Mouse (Mus musculus): ENCODE measurements around the gene Pgm1.
A peak's percentile ranks its signal among the peaks of the same experiment; 100 is the strongest.

The Pgm1 gene

GRCm38 (mm10) chr4:100012361-100013035 is 83.3 kb downstream of the Pgm1 start:
- no peak for DNase-seq

DNA sequence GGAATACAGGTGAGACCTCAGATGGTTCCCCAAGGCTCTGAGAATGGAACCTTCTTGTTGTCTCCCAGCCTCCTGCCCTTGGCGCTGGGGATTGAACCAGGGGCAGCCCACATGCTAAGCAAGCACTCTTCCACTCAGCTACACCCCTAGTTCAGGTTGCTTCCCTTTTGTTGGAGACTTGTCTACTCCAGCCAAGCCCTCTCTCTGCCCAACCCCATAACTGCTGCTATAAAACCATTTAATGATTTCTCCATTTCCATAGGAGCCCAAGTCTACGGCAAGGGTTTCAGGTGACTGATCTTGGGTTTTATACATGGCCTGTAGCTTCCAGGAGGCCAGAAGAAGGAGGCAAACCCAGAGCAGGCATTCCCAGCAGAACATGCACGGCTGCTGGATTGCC is 98.6 kb downstream of the Pgm1 start:
- no peak for DNase-seq

DNA sequence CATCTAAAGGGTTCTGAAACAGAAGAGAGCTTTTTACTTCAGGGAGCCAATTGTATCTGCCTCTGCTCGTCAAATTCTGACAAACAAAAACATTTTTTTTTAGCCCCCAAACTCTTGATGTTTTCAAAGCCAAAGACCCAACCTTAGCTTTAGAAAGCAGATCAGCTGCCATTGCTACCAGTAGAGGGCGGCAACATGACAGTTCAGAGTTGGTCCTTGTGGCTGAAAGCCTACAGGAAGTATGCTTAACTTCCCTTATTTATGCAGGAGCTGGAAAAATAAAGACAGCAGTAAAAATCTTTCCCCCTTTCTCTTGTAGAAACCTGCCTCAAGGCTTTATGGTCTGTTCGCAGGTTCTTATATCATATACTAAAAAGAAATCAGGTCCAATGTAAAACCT is 99.4 kb downstream of the Pgm1 start:
- peak; percentile 85 to 90 for DNase-seq

DNA sequence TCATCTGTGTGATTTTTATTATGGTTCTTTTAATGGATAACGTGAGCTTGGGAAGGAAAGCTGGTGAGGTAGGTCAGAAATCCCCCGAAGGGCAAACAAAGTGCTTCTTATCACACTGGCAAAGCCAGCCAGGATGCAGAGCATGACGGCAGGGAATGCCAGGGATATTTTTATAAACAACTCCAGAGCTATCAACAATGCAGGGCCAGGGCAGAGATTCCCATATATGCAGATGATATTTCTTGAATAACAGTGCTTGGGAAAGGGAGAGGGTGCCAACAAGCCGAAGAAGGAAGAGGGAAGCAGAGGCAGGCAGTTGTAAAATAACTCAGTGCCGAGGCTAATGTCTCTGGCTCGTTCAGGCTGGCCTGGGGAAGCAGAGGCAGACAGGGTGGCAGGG is 102.1 kb downstream of the Pgm1 start:
- DNase-seq, result no peak

DNA sequence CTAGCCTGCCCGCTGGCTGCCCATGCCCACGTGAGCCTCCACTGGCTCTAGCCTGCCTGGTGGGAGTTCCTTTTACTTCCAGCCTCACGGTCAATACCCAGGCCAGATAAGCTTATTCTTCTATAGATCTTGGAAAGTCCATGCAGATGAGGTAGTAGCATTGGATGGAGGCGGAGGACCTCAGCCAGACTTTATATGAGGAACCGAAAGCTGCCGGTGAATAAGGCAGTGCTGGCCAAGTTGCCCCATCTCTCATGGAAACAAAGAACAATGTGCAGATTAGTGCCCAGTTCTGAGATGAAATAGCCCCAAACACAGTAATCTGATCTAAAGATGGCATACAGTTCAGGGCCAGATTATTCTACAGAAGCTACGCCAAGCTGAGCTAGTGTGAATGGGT is 103.4 kb downstream of the Pgm1 start:
- DNase-seq, result no peak

GRCm38 (mm10) chr4:100033944-100034343 is 104.7 kb downstream of the Pgm1 start:
- DNase-seq, result no peak

- no peak for DNase-seq
These were observed 105.8 kb downstream of the Pgm1 start for GRCm38 (mm10) chr4:100034971-100035370.

DNA sequence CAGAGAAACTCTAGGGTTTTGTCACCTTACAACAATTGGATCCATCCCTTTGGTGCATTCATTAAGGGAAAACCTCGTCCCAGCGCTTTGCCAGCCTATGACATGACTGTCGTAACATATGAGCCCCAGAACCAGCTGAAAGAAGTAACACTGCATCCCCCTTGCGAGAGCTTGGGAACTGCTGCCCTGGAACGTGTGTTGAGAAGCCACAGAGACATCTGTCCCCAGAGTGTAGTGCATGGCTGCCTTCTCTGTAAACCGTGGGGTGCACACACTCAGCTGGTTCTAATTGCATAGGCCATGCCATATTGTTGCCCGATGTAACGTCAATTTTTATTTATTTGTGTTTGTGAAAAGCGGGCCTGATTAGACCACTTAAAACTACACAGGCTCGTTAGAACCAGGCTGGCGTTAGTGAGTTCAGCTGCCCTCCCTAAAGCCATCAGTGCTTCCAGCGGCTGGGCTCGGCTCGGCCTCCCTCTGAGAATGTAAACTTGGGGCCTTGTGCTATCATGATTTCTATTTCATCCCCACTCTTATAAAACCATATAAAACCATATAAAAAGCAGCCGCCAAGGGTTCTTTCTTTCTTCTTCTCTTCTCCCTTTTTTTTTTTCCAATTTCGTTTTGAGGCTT is 106.8 kb downstream of the Pgm1 start:
- DNase-seq, result no peak

Data from cerebellum, postnatal 14 days (tissue).